Mouse (Mus musculus) splenic B cell, adult 2 months (primary cell): Measurements from ENCODE around the gene Hoxb1.

ENCODE experiments used
- DNase-seq: peaks from one replicate; pipeline ENCODE4 v3.0.0-alpha.2; 2011; ENCODE audit warnings: low read depth, low spot score
- H3K27me3 ChIP-seq: 2 replicates; pipeline ENCODE4 v1.6.1; 2012; ENCODE audit warnings: mild to moderate bottlenecking, low read length, moderate library complexity, mixed read lengths; ENCODE audit not compliant: control insufficient read depth, poor library complexity, insufficient read depth, severe bottlenecking
- H3K36me3 ChIP-seq: 2 replicates; pipeline ENCODE4 v1.6.1; 2012; ENCODE audit warnings: mild to moderate bottlenecking, low read length, moderate library complexity, mixed read lengths; ENCODE audit not compliant: control insufficient read depth, poor library complexity, insufficient read depth, severe bottlenecking

Gene Hoxb1

GRCm38 (mm10) chr11:96351312-96351711 is 14.2 kb upstream of the Hoxb1 start:
- Histone ChIP-seq H3K27me3 (no peaks in the 10 kb centered on the region), H3K36me3 (no peaks in the 10 kb centered on the region)
- no peak for DNase-seq

- Histone ChIP-seq H3K27me3 (no peaks in the 10 kb centered on the region), H3K36me3 (no peaks in the 10 kb centered on the region)
- DNase-seq, result no peak
Measured at GRCm38 (mm10) chr11:96351831-96352230, 13.7 kb upstream of the Hoxb1 start.

GRCm38 (mm10) chr11:96352691-96353521 is 12.6 kb upstream of the Hoxb1 start:
- Histone ChIP-seq H3K36me3 (no peaks in the 10 kb centered on the region), H3K27me3 (no peaks in the 10 kb centered on the region)
- peak; percentile 14 for DNase-seq

GRCm38 (mm10) chr11:96353522-96353841 is 12.1 kb upstream of the Hoxb1 start:
- no peaks in the 10 kb centered on the region for H3K36me3 ChIP-seq
- no peaks in the 10 kb centered on the region for H3K27me3 ChIP-seq
- no peak for DNase-seq

GRCm38 (mm10) chr11:96353939-96354338 is 11.6 kb upstream of the Hoxb1 start:
- no peaks in the 10 kb centered on the region for H3K27me3 ChIP-seq
- H3K36me3 ChIP-seq, result no peaks in the 10 kb centered on the region
- no peak for DNase-seq

GRCm38 (mm10) chr11:96354376-96354775 is 11.2 kb upstream of the Hoxb1 start:
- no peaks in the 10 kb centered on the region for H3K27me3 ChIP-seq
- no peaks in the 10 kb centered on the region for H3K36me3 ChIP-seq
- no peak for DNase-seq

- DNase-seq, result no peak
- no peaks in the 10 kb centered on the region for H3K36me3 ChIP-seq
- H3K27me3 ChIP-seq, result no peaks in the 10 kb centered on the region
Measured at GRCm38 (mm10) chr11:96354801-96355311, 10.7 kb upstream of the Hoxb1 start.

GRCm38 (mm10) chr11:96363807-96364206 is 1.7 kb upstream of the Hoxb1 start:
- DNase-seq, result no peak
- peaks cover 2% of the 10 kb centered on the region; the same call in 1 of the 2 replicates for H3K27me3 ChIP-seq
- H3K36me3 ChIP-seq, result no peaks in the 10 kb centered on the region

- H3K27me3 ChIP-seq, result peaks cover 2% of the 10 kb centered on the region; the same call in 1 of the 2 replicates
- DNase-seq, result peak; percentile 4
- no peaks in the 10 kb centered on the region for H3K36me3 ChIP-seq
Measured at GRCm38 (mm10) chr11:96366092-96367041, 815 bp downstream of the Hoxb1 start.

GRCm38 (mm10) chr11:96367141-96367540 is 1.6 kb downstream of the Hoxb1 start:
- Histone ChIP-seq H3K36me3 (no peaks in the 10 kb centered on the region), H3K27me3 (peaks cover 2% of the 10 kb centered on the region; the same call in 1 of the 2 replicates)
- no peak for DNase-seq

- DNase-seq, result no peak
- peaks cover 2% of the 10 kb centered on the region; the same call in 1 of the 2 replicates for H3K27me3 ChIP-seq
- no peaks in the 10 kb centered on the region for H3K36me3 ChIP-seq
Measured at GRCm38 (mm10) chr11:96368686-96369085, 3.1 kb downstream of the Hoxb1 start.

- Histone ChIP-seq H3K36me3 (no peaks in the 10 kb centered on the region), H3K27me3 (peaks cover 2% of the 10 kb centered on the region; the same call in 1 of the 2 replicates)
- no peak for DNase-seq
Measured at GRCm38 (mm10) chr11:96369140-96369539, 3.6 kb downstream of the Hoxb1 start.

- DNase-seq, result no peak
- H3K36me3 ChIP-seq, result no peaks in the 10 kb centered on the region
Measured at GRCm38 (mm10) chr11:96371726-96372125, 6.2 kb downstream of the Hoxb1 start.

GRCm38 (mm10) chr11:96372519-96372918 is 7.0 kb downstream of the Hoxb1 start:
- Histone ChIP-seq H3K27me3 (no peaks in the 10 kb centered on the region), H3K36me3 (no peaks in the 10 kb centered on the region)
- DNase-seq, result no peak

More at GRCm38 (mm10) chr11:96371726-96372125, 6.2 kb downstream of the Hoxb1 start:
- no peaks in the 10 kb centered on the region for H3K27me3 ChIP-seq

GRCm38 (mm10) chr11:96374810-96375209 is 9.3 kb downstream of the Hoxb1 start:
- DNase-seq, result no peak
- no peaks in the 10 kb centered on the region for H3K36me3 ChIP-seq
- H3K27me3 ChIP-seq, result no peaks in the 10 kb centered on the region
